Mouse (Mus musculus) heart, adult 2 months (tissue): Measurements from ENCODE around the gene Fcf1.

ENCODE experiments used
- CTCF ChIP-seq: fragments of 200-600 bp; IDR thresholded peaks from 2 replicates; pipeline ENCODE4 v1.8.1; 2022; ENCODE audit warnings: antibody characterized with exemption, mild to moderate bottlenecking, moderate library complexity
- EP300 ChIP-seq: fragments of 200-500 bp; IDR thresholded peaks from 2 replicates; pipeline ENCODE4 v1.6.1; 2011; ENCODE audit warnings: low read depth, low read length, control low read depth; ENCODE audit not compliant: insufficient read depth
- POLR2A ChIP-seq: fragments of 200-500 bp; IDR thresholded peaks from 2 replicates; pipeline ENCODE4 v1.6.1; 2011; ENCODE audit warnings: mild to moderate bottlenecking, low read depth, low read length, control low read depth; ENCODE audit not compliant: insufficient read depth

- TF ChIP-seq EP300, result no peak
- TF ChIP-seq POLR2A, result no peak
- TF ChIP-seq CTCF, result no peak
Measured at GRCm38 (mm10) chr12:84932210-84932609, 38.5 kb upstream of the Fcf1 start.
